Mouse (Mus musculus): ENCODE data around the gene Capn1. TPM values are rescaled to one million over a fixed set of nuclear protein-coding genes. Genes with fewer than 3 reads are reported as not detected.

Capn1 gene
- polyA plus RNA-seq, 2 experiments: 25.6 to 28.0 TPM

- ATAC-seq (ENCODE audit: insufficient read depth): no peak
- Histone ChIP-seq H3K4me1 (replicated peaks; ENCODE audit: control insufficient read depth in 2 of 2, insufficient read depth in 2 of 2, low read length in 1 of 2) (peaks cover 46 to 54% of the 10 kb centered on the region in 2 experiments), H3K4me3 (ENCODE audit: insufficient read depth in 1 of 2, low read depth in 2 of 2, low read length in 2 of 2) (no peak overlapping the region), H3K4me2 (ENCODE audit: low read depth) (peak overlapping the region; percentile 99), H3K9me3 (ENCODE audit: control insufficient read depth, low read length) (no peaks in the 10 kb centered on the region), H3K27ac (peak overlapping the region; percentile 94), H3K27me3 (ENCODE audit: control insufficient read depth, insufficient read depth, low read length) (no peaks in the 10 kb centered on the region), H3K36me3 (replicated peaks; ENCODE audit: control insufficient read depth, insufficient read depth, low read depth) (peaks cover 13% of the 10 kb centered on the region), H3K9ac (replicated peaks) (no peak overlapping the region; the same call in 1 of the 2 replicates)
- 4% methylated on average over 4 of the region's 4 CpGs for WGBS (ENCODE audit: insufficient replicate concordance)
- DNase-seq (ENCODE audit: low read depth in 3 of 3, low spot score in 3 of 3): peak; percentile 76 to 81 (median 79)
- peak; percentile 17; the same call in 1 of the 2 replicates for TF ChIP-seq EP300 (IDR thresholded peaks at IDR 0.05; ENCODE audit: low read depth)
- peak; percentile 97 for TF ChIP-seq CTCF (IDR thresholded peaks at IDR 0.05; ENCODE audit: low read depth)
Observed at GRCm38 (mm10) chr19:5965280-5965679, 50.4 kb downstream of the Capn1 start.

- peak overlapping the region; percentile 91 for H3K9ac ChIP-seq (replicated peaks)
- no peaks in the 10 kb centered on the region for H3K27me3 ChIP-seq (ENCODE audit: control insufficient read depth, insufficient read depth, low read length)
- no peaks in the 10 kb centered on the region for H3K9me3 ChIP-seq (ENCODE audit: control insufficient read depth, low read length)
- TF ChIP-seq CTCF (IDR thresholded peaks at IDR 0.05; ENCODE audit: low read depth) (no peak), EP300 (IDR thresholded peaks at IDR 0.05; ENCODE audit: low read depth) (no peak)
- peak overlapping the region; percentile 83 for H3K27ac ChIP-seq
- 71% methylated on average over 2 of the region's 2 CpGs for WGBS (ENCODE audit: insufficient replicate concordance)
- H3K4me1 ChIP-seq (replicated peaks; ENCODE audit: control insufficient read depth in 2 of 2, insufficient read depth in 2 of 2, low read length in 1 of 2): peaks cover 46 to 49% of the 10 kb centered on the region in 2 experiments
- DNase-seq (ENCODE audit: low read depth in 3 of 3, low spot score in 3 of 3): no peak
- peak overlapping the region; percentile 99 for H3K4me2 ChIP-seq (ENCODE audit: low read depth)
- peak overlapping the region; percentile 96 to 97 for H3K4me3 ChIP-seq (ENCODE audit: insufficient read depth in 1 of 2, low read depth in 2 of 2, low read length in 2 of 2)
- no peak for ATAC-seq (ENCODE audit: insufficient read depth)
- H3K36me3 ChIP-seq (replicated peaks; ENCODE audit: control insufficient read depth, insufficient read depth, low read depth): peaks cover 17% of the 10 kb centered on the region
Observed at GRCm38 (mm10) chr19:5964804-5965203, 50.9 kb downstream of the Capn1 start.

DNA sequence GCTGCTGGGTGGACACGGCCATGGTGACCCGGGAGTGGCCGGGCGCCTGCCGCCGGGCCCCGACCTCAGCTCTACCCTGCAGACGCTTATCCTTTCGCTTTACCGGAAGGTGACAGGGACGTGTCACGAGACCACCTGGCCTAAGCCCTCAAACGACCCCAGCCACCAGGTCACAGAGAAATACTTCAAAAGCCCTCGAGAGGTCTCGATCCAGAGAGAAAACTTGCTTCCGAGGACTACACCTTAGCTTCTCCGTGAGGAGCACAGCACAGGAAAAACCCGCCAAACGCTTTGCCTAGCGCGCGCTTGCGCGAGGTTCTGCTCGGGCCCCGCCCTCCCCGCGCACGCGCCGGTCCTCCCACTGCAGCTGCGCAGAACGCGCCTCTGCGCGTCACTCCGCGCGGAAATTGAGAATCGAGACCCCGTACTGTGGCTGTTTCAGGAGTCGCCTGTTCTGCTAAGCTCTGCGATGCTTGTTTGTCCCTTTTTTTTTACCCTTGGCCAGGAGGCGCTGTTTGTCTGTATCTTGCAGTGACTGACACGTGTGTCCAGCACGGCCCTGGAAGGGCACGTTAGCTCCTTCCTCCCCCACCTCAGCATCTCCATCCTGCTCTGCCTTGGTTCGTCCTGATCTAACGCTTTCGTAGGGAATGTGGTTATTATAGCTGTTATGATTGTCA lies 51.7 kb downstream of the Capn1 start, which contains the start of gene Pola2:
Pola2 (minus strand) TSS at position 320 of the 680 bp plus-strand sequence.
- H3K4me3 ChIP-seq (ENCODE audit: insufficient read depth in 1 of 2, low read depth in 2 of 2, low read length in 2 of 2): peak within 1 kb of the TSS; percentile 96 to 97
- peak within 1 kb of the TSS; percentile 91 for H3K9ac ChIP-seq (replicated peaks)
- peak within 1 kb of the TSS; percentile 83 for H3K27ac ChIP-seq
- H3K9me3 ChIP-seq (ENCODE audit: control insufficient read depth, low read length): no peaks in the 10 kb centered on the region
- 0% methylated on average over 50 of the region's 50 CpGs for WGBS (ENCODE audit: insufficient replicate concordance)
- peak; percentile 37 for TF ChIP-seq CTCF (IDR thresholded peaks at IDR 0.05; ENCODE audit: low read depth)
- no peak for TF ChIP-seq EP300 (IDR thresholded peaks at IDR 0.05; ENCODE audit: low read depth)
- H3K4me2 ChIP-seq (ENCODE audit: low read depth): peak within 1 kb of the TSS; percentile 99
- H3K4me1 ChIP-seq (replicated peaks; ENCODE audit: control insufficient read depth in 2 of 2, insufficient read depth in 2 of 2, low read length in 1 of 2): peaks cover 46 to 49% of the 10 kb centered on the region in 2 experiments
- peaks cover 25% of the 10 kb centered on the region for H3K36me3 ChIP-seq (replicated peaks; ENCODE audit: control insufficient read depth, insufficient read depth, low read depth)
- DNase-seq (ENCODE audit: low read depth in 3 of 3, low spot score in 3 of 3): peak; percentile 71 to 75 (median 74)
- H3K27me3 ChIP-seq (ENCODE audit: control insufficient read depth, insufficient read depth, low read length): no peaks in the 10 kb centered on the region
- ATAC-seq (ENCODE audit: insufficient read depth): peak; percentile 65

DNA sequence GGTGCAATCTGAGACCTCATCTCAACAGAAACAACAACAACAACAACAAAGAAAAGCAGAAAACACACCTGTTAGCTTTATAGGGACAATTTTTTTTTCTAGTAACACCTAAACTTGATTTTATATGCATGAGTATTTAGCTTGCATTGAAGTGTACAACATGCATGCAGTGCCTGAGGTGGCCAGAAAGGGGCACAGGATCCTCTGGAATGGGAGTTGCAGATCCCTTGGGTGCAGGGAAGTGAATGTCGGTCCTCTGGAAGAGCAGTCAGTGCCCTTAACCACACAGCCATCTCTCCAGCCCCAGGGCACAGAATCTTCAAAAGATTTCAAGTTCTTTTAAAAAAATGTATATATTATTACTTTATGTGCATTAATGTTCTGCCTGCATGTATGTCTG lies 53.0 kb downstream of the Capn1 start:
- no peaks in the 10 kb centered on the region for H3K9me3 ChIP-seq (ENCODE audit: control insufficient read depth, low read length)
- H3K4me2 ChIP-seq (ENCODE audit: low read depth): peak overlapping the region; percentile 99
- TF ChIP-seq EP300 (IDR thresholded peaks at IDR 0.05; ENCODE audit: low read depth) (no peak), CTCF (IDR thresholded peaks at IDR 0.05; ENCODE audit: low read depth) (peak; percentile 57)
- H3K9ac ChIP-seq (replicated peaks): peak overlapping the region; percentile 91
- peaks cover 37% of the 10 kb centered on the region for H3K36me3 ChIP-seq (replicated peaks; ENCODE audit: control insufficient read depth, insufficient read depth, low read depth)
- WGBS (ENCODE audit: insufficient replicate concordance): 18% methylated on average over 1 of the region's 1 CpGs
- H3K4me3 ChIP-seq (ENCODE audit: insufficient read depth in 1 of 2, low read depth in 2 of 2, low read length in 2 of 2): peak overlapping the region; percentile 96 to 97
- peaks cover 38 to 42% of the 10 kb centered on the region in 2 experiments for H3K4me1 ChIP-seq (replicated peaks; ENCODE audit: control insufficient read depth in 2 of 2, insufficient read depth in 2 of 2, low read length in 1 of 2)
- no peaks in the 10 kb centered on the region for H3K27me3 ChIP-seq (ENCODE audit: control insufficient read depth, insufficient read depth, low read length)
- H3K27ac ChIP-seq: no peak overlapping the region; the same call in 1 of the 2 replicates
- DNase-seq (ENCODE audit: low read depth in 3 of 3, low spot score in 3 of 3) (no peak), ATAC-seq (ENCODE audit: insufficient read depth) (no peak)

- Histone ChIP-seq H3K9ac (replicated peaks) (no peak overlapping the region), H3K27me3 (ENCODE audit: control insufficient read depth, insufficient read depth, low read length) (no peaks in the 10 kb centered on the region), H3K4me1 (replicated peaks; ENCODE audit: control insufficient read depth in 2 of 2, insufficient read depth in 2 of 2, low read length in 1 of 2) (peaks cover 2% of the 10 kb centered on the region in 2 experiments; a peak in 3 of 4 replicates), H3K4me2 (ENCODE audit: low read depth) (no peak overlapping the region), H3K36me3 (replicated peaks; ENCODE audit: control insufficient read depth, insufficient read depth, low read depth) (peaks cover 85% of the 10 kb centered on the region), H3K4me3 (ENCODE audit: insufficient read depth in 1 of 2, low read depth in 2 of 2, low read length in 2 of 2) (no peak overlapping the region), H3K27ac (no peak overlapping the region), H3K9me3 (ENCODE audit: control insufficient read depth, low read length) (no peaks in the 10 kb centered on the region)
- peak; percentile 30; the same call in 1 of the 2 replicates for ATAC-seq (ENCODE audit: insufficient read depth)
- 80% methylated on average over 5 of the region's 5 CpGs for WGBS (ENCODE audit: insufficient replicate concordance)
- no peak for DNase-seq (ENCODE audit: low read depth in 3 of 3, low spot score in 3 of 3)
- no peak for TF ChIP-seq CTCF (IDR thresholded peaks at IDR 0.05; ENCODE audit: low read depth)
- no peak for TF ChIP-seq EP300 (IDR thresholded peaks at IDR 0.05; ENCODE audit: low read depth)
Observed at GRCm38 (mm10) chr19:5957371-5957770, 58.3 kb downstream of the Capn1 start.
